In genomic region chr14:53350780-53351179, GRCm38 (mm10) we compare ENCODE assay signal across 8 mouse cellular contexts.
DNase-seq lines count a peak whose midpoint lies in the region; ATAC-seq and TF ChIP-seq lines count a peak whose summit lies in the region.
"Not testable (repeated sequence)": the region's sequence is repeated elsewhere in the genome, so short reads cannot be mapped to it uniquely, and the experiment has no call there.

No protein-coding gene starts in this region.

- not testable (repeated sequence) for H3K27ac ChIP-seq in liver, embryonic 14.5 days
- peak overlapping the region; percentile 55 for H3K27ac ChIP-seq in thymus, adult 2 months (ENCODE audit: control insufficient read depth, insufficient read depth, low read length)

- not testable (repeated sequence) for H3K9me3 ChIP-seq in liver, embryonic 14.5 days (ENCODE audit: control insufficient read depth, low read length)

- ATAC-seq in activated CD4-positive, CD25-positive, alpha-beta regulatory T cell, adult 4 months = peak; percentile 93
- ATAC-seq in granulocyte monocyte progenitor cell, adult 5-6 weeks (replicated peaks; ENCODE audit: poor library complexity, severe bottlenecking) = peak; percentile 98
- peak; percentile 89 for ATAC-seq in inflammation-experienced regulatory T-cells, adult 6 months
- 0 out of 2 replicates have a peak, but pooled peaks have one; percentile 39 for ATAC-seq in liver, embryonic 14.5 days (ENCODE audit: insufficient read depth)
- peak; percentile 89 for ATAC-seq in megakaryocyte progenitor cell, adult 5-6 weeks (replicated peaks; ENCODE audit: poor library complexity)
- ATAC-seq in monocyte, adult 5-6 weeks (replicated peaks; ENCODE audit: insufficient number of reproducible peaks, low FRiP score, low TSS enrichment, poor library complexity, severe bottlenecking) = 0 out of 2 replicates have a peak, but pooled peaks have one; percentile 35

- H3K4me2 ChIP-seq in liver, embryonic 14.5 days (ENCODE audit: low read depth) = not testable (repeated sequence)

- TF ChIP-seq POLR2A in thymus, adult 2 months (IDR thresholded peaks at IDR 0.05; ENCODE audit: control insufficient read depth, extremely low read depth, insufficient read depth, low read length, poor library complexity) = not testable (repeated sequence)

- 13% methylated on average over 1 of the region's 1 CpGs for WGBS in liver, embryonic 14.5 days (ENCODE audit: insufficient replicate concordance)
- 0% methylated on average over 1 of the region's 1 CpGs for WGBS in thymus, adult 2 months

- not testable (repeated sequence) for H3K36me3 ChIP-seq in liver, embryonic 14.5 days (replicated peaks; ENCODE audit: control insufficient read depth, insufficient read depth, low read depth); thymus, adult 2 months (ENCODE audit: control insufficient read depth, insufficient read depth, low read length)

- not testable (repeated sequence) for H3K9ac ChIP-seq in liver, embryonic 14.5 days (replicated peaks)

- not testable (repeated sequence) for TF ChIP-seq EP300 in liver, embryonic 14.5 days (IDR thresholded peaks at IDR 0.05; ENCODE audit: low read depth)

- not testable (repeated sequence) for H3K4me1 ChIP-seq in liver, embryonic 14.5 days (replicated peaks; ENCODE audit: control insufficient read depth in 2 of 2, insufficient read depth in 2 of 2, low read length in 1 of 2); thymus, adult 2 months (replicated peaks; ENCODE audit: control insufficient read depth, insufficient read depth, low read length)

- H3K4me3 ChIP-seq in liver, embryonic 14.5 days (ENCODE audit: insufficient read depth in 1 of 2, low read depth in 2 of 2, low read length in 2 of 2); thymus, adult 2 months (ENCODE audit: control insufficient read depth, insufficient read depth, low read length): not testable (repeated sequence)

- H3K27me3 ChIP-seq in liver, embryonic 14.5 days (ENCODE audit: control insufficient read depth, insufficient read depth, low read length); thymus, adult 2 months (ENCODE audit: control insufficient read depth, insufficient read depth, low read length): not testable (repeated sequence)

- peak; percentile 48 for DNase-seq in 416B (ENCODE audit: low read depth)
- not testable (repeated sequence) for DNase-seq in liver, embryonic 14.5 days (ENCODE audit: low read depth in 3 of 3, low spot score in 3 of 3); thymus, adult 2 months

- not testable (repeated sequence) for TF ChIP-seq CTCF in liver, embryonic 14.5 days (IDR thresholded peaks at IDR 0.05; ENCODE audit: low read depth); thymus, adult 2 months (IDR thresholded peaks at IDR 0.05; ENCODE audit: borderline replicate concordance, control insufficient read depth, extremely low read depth, insufficient read depth, low read length, poor library complexity)

Comparison
In these comparisons a context has a peak if more than half of its experiments do, and no peak if none do; other contexts are left out.
1. ATAC-seq: peak in every context shown above with its lines; median percentile 98 in granulocyte monocyte progenitor cell, adult 5-6 weeks; 93 in activated CD4-positive, CD25-positive, alpha-beta regulatory T cell, adult 4 months; 89 in inflammation-experienced regulatory T-cells, adult 6 months; 89 in megakaryocyte progenitor cell, adult 5-6 weeks; 39 in liver, embryonic 14.5 days; 35 in monocyte, adult 5-6 weeks.